Mouse (Mus musculus): ENCODE measurements around the gene Mylk.

DNA sequence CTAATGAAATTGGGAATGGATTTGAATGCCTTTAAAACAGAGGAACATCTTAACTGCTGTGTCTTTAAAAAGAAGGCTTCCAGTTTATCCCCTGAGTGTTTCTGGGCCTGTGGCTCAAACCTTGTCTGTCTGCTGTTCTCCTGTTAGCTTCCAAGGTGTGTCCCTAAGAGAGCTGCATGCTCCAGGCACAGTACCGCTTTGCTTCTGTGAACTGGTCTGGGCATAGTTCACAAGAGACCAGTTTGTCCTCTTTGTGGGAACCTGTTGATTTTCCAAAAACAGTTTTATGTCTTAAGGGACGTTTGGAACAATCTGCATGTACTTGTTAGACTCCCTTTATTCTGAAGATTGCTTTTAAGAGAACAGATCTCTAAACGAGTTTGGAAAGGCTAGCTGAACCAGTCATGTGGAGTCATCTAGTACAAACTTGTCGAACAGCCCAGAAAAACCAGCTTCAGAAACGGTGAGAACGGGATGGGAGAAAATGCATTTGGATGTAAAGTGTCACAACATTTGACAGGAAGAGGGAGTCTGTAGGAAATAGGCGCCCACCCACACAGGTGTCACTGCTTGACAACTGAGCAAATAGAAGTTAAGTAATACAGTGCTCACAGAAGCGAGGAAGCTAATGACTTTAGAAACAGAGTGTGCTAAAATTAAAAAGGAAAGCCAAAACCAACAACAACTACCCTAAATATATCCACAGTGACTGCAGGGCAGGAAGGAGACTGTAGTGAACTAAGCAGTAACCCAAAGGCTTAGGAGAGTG is 289.0 kb downstream of the Mylk start:
- TF ChIP-seq GATA1 (IDR thresholded peaks at IDR 0.05; ENCODE audit: borderline replicate concordance, low read length) (no peak), FLI1 (IDR thresholded peaks at IDR 0.05; ENCODE audit: low read length) (no peak)

All from megakaryocyte, embryonic 14.5 days (primary cell).